Mouse (Mus musculus): ENCODE data around the gene Stk40.

The Stk40 gene

DNA sequence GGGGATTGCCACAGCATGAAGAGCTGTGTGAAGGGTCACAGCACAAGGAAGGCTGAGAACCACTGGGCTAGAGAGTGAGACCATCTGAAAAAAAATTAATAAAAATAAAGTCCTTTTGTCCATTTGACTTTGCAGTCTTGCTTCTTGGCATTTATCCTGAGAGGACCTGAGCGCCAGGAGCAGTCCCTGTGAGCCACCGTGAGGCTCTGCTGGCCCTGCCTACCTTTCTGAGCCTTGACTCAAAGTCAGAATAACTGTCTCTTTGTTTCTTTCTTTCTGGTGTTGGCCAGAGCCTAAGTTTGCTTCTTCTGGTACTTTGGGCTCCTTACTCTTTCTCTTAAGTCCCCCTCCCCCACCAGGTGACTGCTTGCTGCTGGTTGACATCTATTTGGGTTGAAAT, 16.7 kb downstream of the Stk40 start:
- 93% methylated on average over 2 of the region's 2 CpGs for WGBS

DNA sequence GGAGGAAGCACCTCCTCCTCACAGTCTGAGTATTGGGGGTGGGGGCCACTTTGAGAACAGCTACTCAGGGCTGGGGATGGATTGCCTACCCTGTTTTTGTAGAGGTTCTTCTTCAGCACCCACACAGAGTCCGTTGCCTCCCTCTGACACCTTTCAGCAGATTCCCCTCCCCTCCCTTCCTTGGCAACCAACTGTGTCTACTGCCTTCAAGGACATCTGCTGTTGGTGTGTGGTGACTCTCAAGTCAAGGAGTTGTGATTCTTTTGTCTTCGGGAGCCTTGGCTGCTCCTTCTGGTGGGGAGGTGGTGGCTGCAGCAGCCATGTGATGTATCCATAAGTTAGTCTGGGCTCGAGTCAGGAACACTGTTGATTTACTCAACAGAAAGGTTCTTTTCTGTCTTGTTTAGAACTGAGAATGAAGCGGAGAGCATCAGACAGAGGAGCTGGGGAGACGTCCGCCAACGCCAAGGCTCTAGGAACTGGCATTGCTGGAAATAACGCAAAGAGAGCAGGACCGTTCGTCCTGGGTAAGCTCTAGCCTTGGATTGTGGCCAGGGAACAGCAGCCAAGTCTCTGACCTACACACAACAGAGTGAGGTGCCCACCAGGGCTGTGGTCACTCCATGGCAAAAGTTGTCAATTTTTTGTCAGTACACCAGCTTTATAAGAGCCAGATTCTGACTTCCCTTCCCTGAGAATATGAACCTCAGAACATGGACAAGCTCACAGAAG, 19.7 kb downstream of the Stk40 start:
- WGBS: 35% methylated on average over 10 of the region's 10 CpGs

DNA sequence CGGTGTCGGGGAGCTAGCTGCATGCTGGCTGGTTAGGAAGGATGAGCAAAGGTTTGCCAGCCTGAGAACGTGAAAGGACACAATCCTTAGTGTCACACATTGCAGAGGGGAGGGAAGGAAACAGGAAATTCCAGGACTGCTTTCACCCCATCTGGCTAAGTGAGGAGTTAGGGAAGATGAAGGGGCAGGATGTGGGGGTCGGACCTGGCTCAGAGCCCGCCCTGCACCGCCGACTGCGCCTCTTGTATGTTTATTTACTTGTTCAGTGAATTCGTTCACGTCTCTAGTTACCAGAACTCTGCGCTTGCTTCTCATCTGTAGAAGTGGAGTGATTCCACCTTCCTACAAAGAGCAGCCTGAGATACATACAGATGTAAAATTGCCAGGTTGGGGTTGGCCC, 26.7 kb downstream of the Stk40 start:
- WGBS: 66% methylated on average over 11 of the region's 11 CpGs

DNA sequence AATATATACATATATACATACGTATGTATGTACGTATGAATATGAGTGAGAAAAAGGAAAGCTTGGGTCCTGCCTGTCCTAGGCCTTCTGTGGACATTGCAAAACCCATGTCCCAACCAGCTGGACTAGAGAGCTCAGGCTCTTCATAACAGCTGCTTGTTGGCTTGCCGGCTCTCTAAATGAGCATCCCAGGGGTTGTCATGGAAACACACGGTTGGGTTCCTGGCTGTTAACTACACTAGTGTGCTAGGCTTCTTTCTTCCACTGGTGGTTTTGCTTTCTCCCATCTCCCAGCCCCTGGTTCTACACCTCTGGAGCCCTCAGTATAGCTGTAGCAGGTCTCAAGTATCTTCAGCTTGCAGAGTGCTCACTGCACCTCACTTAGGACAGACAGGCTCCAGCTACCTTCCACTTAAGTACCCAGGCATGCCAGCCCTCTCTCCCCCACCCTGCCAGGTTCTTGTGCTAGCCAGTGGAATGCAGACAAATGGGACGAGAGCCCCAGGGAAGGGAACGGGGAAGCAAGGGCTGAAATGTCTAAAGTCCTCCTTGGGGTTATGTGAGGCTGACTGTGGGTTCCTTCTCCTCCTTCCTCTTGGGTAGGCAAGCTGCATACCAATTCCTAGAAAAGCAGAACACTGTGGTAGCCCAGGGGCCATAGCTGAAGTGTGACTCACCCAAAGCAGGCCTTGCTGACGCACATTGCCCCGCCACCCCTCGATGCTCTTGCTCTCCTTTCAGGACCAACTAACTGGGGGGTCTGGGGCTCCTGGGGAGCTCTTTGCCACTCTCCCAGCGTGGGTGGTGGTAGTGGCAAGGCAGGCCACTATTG, 27.7 kb downstream of the Stk40 start:
- 44% methylated on average over 10 of the region's 10 CpGs for WGBS

DNA sequence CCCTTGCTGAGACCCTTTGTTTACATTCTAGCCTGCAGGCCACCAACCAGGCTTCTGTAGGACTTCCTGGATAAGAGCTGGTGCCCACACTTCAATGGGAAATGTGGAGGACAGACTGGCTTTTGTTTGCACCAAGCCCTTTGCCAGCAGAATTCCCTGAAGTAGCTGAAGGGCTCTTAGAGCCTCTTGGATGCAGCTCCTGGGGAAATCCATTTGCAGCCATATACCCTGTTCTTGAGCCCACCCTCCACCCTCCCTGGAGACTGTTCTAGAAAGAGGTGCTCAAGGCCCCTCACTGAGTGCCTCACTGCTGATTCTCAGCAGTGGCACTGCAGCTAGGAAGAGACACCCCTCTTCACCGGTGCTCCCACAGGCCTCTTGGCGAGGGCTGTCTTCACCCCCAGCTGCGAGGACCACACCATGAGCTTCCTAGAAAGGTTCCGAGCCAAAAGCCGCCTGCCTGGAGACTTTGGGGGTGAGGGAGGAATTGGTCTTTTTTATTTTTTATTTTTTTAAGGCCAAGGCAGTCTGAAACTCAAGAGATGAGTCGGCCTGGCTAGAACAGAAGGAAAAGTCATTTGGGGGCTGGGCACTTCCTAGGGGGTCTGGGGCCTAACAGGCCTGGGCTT, 29.0 kb downstream of the Stk40 start:
- 54% methylated on average over 6 of the region's 6 CpGs for WGBS

DNA sequence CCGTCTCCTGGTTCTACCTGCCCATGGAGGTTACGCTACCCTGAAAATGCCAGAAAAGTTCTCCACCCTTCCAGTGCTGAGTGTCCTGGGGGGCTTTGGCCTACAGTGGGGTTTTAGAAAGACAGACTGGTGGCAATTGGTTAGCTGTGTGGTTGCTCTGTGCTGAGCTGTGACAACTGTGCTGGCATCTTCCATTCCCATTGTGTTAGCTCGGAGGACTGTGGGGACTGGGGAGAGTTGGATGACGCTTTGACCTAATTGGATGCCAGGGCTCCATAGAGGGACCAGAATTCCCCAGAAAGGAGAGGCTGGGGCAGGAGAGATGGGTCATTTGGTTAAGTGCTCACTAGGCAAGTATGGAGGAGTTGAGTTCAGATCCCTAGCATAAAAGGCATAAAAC, 30.5 kb downstream of the Stk40 start:
- WGBS: 81% methylated on average over 4 of the region's 4 CpGs

DNA sequence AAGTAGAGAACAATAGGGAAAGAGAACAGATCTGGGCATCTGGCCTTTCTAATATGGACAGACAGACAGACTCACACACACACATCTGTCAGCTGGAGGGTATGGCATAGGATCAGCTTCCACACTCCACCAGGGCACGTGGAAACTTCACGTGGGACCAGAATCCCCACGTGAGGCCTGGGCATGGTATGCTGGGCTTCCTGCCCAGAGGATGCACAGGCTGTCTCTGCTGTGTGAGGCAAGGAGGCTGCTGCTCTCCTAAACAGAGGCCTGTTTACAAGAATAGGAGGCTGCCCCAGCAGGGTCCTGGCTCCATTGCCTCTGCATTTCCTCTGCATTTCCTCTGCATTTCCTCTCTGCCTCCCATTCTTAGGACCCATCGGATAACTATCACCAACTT, 30.9 kb downstream of the Stk40 start:
- 43% methylated on average over 4 of the region's 4 CpGs for WGBS

DNA sequence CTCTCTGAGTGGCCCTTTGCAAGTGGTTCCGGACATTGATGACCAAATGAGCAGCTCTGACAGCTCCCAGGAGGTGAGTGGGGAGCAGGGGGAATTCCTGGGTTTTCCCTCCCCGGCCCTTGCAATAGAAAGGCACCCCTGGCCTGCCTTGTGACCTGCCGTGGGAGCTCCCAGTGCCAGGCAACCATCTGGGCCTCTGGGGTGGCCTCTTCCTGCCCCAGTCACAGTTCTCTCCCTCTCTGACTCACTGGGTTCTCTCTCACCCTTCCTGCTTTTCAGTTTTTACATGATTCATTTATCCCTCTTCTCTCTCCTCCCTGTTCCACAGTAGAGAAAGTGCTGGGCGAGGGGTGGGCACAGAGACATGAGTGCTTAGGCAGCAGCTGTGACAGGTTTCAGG, 34.0 kb downstream of the Stk40 start:
- 73% methylated on average over 4 of the region's 4 CpGs for WGBS

DNA sequence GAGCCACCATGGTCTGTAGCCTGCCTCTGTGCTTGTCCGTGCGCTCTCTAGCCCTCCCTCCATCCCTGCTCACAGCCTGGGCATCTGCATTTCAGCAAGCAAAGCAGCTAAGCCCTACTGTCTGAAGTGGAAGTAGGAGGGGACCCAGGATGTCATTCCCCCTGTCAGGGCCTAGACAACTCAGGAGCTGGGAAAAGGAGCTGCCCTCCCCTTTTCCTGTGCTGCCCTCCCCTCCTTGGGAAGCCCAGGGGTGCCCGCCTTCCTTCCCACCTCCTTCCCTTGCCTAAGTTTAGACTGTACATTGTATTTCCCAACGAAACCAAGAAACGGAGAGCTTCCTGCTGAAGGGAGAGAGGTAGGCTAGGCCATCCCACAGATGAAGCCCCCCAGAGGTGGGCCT, 37.3 kb downstream of the Stk40 start:
- 63% methylated on average over 5 of the region's 5 CpGs for WGBS

DNA sequence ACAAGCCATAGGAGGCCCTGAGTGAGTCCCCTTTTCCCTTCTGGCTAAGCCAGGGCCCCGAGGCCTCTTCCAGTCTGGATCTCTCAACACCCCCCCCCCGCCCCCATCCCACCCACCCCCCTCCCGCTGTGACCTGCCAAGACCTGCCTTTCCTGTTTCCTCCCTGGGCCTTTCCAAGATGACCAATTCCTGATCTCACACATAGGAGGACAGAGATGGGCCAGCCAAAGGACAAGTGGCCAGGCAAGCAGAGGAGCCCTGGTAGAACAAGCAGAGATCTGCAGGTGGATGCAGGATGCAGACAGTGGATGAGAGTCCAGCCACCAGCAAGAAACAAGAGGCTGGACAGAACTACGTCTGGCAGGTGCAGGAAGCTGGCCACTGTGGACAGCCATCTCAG, 41.6 kb downstream of the Stk40 start:
- 61% methylated on average over 4 of the region's 4 CpGs for WGBS

DNA sequence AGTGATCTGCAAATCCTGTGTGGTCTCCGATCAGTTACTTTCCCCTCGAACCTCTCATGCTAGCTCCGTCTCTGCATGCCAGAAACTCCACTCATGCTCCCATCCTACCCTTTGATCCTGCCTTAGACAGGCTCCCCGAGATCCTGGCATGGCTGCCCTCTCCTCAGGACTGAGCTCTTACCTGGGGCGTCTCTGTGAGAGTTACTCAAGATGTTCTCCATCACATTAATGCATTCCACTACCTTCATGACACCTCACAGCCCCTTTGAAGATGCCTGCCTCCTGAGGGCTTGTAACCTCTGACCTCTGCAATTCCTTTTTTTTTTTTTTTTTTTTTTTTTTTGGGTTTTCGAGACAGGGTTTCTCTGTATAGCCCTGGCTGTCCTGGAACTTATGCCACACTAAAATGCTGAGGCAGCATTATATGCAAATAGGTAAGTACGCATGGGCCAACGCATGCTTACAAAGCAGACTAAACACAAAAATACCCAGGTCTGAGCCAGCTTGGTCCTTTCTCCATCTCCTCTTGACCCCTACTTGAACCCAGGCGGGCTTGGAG, 43.3 kb downstream of the Stk40 start:
- 78% methylated on average over 9 of the region's 9 CpGs for WGBS

DNA sequence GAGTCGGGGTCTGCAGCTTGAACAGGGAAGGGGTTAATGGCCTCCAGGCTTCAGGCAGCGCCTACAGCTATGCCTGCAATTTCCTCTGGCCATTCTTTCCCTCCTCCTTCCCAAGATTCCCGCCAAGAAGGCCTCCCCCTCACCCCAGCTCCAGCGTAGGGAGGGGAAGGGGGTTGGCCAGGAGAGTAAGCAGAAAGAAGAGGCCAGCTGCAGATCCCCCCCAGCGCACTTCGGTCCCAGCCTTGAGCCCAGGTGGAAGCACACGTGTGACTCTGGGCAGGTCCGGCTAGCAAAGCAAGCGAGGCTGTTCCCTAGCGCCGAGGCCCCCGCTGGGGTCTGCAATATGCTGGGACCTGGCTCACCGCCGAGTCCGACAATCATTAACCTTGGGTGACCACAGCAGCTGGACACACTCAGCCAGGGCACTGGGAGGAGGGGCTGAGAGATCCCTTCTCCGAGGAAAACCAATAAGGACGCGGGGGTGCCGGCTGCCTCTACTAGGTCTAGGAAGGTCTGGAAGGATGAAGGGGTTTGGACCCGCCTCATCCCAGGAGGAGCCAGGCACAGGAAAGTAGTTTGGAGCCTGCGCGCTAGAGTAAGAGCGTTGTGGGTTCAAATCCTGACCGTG, 43.9 kb downstream of the Stk40 start, which contains the start of gene Eva1b:
Eva1b (plus strand) TSS at position 212 of the 628 bp plus-strand sequence.
- WGBS: 26% methylated on average over 24 of the region's 24 CpGs

DNA sequence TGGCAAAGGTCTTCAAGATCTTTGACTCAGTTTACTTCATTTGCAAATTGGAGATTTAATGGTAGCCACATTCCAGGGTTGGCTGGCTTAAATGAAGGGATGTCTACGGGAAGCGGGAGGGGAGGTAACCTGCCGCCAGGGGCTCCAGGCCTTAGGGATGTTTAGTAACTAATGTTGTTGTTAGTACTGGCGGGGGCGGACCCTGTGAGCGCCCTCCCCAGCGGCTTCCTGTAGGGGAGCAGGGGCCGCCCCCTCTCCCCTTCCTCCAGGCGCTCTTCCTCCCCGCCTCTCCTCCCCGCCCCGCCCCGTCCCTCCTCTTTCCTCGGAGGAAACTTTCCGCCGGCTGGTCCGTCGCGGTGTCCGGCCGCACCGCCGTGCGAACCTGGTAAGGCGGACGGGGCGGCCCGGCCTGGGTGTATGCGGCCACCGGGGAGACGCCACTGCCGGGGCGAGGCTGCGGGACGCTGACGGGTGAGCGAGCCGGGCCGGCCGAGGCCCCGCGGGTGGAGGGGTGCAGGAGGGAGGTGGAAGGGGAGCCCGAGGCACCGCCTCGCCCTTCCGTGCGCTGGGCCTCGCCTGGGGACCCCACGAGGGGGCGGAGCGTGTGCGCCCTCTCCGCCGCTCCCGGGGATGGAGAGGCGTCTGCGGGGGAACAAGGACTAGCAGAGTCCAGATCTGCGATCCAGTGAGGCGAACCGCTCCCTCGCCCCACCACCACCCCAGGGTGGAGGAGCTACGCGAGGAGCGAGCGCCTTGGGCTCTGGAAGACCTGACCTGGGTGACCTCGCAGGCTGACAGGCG, 44.6 kb downstream of the Stk40 start:
- 1% methylated on average over 67 of the region's 67 CpGs for WGBS

DNA sequence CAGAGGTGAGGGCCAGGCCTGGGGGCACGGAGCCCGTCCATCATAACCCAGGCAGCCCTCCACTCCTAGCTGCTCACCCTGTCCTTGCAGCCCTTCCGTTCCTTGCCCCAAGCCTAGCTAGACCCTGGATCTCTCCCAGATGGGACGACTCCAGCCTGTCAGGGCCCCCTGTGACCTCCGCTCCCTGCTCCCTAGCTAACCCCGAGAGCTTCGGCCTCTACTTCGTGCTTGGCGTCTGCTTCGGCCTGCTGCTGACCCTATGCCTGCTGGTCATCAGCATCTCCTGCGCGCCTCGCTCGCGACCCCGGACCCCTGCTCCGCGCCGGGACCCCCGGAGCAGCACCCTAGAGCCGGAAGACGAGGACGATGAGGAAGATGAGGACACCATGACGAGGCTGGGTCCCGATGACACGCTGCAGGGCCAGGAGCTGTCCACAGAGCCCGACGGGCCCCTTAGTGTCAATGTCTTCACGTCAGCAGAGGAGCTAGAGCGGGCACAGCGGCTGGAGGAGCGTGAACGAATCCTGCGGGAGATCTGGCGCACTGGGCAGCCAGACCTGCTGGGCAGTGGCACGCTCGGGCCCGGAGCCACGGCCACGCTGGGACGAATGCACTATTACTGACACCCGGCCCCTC, 45.4 kb downstream of the Stk40 start:
- WGBS: 45% methylated on average over 42 of the region's 42 CpGs

DNA sequence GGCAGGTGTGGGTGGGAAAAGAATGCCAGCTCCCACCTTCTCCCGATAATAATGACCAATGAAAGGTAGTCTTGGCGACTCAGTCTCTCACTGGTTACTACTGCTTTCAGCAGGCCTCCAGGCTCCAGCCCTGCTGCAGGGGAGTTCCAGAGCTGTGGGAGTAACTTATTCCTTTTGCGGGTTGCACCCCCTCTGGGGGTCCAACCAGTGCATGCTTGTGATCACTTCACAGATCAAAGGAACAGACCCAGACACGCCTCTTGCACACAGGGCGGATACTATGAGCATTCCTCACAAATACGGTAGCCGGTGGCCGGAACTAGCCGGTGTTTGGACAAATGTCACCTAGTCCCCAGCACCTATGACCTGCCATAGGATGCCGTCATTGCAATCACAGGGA, 46.0 kb downstream of the Stk40 start:
- 68% methylated on average over 10 of the region's 10 CpGs for WGBS

DNA sequence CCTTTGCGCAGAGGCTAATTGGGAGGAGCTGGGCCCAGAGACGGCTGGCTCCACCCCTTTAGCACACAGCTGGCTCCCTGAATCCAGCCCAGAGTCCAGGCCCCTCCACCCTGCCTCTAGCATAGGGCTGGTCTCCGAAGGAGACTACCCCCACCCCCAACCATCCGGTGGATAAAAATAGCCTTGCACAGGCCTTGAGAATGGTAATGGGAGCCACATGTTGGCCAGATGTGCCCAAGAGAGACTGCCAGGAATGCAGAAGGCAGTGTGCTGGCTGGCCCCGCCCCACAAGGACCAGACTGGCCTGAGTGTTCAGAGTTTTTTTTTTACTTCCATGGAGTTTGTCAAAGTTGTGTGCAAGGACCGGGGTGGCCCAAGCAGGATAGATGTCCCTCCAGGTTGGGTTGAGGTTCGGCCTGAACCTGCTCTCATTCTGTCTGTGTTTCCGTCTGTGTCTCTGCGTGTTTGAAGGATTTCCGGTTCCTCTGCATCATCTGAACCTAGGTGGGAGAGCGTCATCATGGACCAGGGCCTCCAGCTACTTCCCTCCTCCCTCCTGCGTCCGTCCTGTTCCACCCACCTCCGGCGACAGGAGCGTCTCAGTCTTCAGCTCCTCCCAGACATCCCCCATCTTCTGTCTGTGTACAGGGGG, 46.7 kb downstream of the Stk40 start:
- WGBS: 70% methylated on average over 16 of the region's 16 CpGs

DNA sequence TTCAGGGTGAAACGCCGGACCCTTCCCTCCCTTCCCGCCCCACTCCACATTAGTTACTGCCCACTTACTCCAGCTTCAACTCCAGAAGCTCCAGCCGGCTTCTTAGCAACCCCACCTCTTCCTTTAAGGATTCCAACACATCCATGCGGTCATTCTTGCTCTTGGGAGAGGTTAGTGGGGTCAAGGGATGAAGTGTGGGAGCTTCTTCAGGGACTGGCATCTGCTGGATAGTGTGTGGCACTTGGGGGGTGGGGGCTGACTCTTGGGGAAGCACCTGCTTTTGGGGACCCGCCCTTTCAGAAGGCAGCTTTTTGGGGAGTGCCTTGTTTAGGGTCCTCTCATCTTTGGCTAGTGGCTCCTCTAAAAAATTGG, 47.2 kb downstream of the Stk40 start:
- WGBS: 84% methylated on average over 6 of the region's 6 CpGs

DNA sequence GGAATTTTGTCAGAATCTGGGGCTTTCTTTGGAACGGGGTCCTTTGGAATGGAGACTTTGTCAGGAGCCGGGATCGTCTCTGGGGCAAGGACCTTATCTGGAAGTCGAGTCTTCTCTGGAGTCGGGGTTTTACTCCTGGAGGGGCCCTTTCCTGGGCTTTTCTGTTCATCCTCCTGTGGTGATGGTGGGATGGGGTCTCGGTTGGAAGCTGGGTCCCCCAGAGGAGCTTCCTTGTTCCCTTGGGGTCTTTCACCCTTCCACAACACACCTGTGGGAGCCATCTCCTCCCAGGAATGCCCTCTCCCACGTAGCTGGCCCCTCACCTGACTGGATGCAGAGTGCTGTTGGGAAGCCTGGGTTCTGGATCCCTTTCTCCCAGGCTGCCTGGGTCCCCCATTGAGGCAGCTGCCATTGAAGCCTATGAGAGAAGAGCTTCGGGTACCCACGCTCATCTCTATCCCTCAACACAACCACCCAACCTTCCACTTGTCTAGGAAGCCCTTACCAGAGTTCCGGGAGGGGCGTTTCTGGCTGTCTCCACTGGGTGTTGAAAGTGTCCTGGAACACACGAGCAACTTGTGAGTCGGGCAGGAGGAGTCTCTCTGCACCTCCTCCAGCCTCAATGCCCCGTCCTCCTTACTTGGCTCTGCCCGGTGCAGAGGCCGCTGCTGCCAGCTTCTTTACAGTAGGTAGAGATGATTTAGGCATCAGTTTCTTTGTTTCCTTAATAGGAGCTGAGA, 48.1 kb downstream of the Stk40 start:
- WGBS: 86% methylated on average over 16 of the region's 16 CpGs

DNA sequence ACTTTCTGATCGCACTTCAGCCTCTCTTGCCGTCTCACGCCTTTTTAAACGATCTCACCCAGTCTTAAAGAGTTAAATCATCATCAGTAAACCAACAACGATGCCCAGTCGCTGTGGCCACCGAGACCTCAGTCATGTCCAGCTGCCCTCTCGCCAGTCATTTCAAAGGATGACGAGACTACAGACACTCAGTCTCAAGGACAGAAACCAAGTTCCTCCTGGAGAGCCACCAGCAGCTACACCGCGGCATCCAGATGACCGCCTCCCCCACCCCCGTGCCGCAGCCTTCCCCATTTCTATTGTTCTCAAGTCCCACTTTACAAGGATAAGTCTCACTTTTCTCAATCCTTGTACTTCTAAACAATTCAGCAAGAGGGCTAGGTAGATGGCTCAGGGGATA, 49.1 kb downstream of the Stk40 start:
- 60% methylated on average over 14 of the region's 14 CpGs for WGBS
